Mouse (Mus musculus): ENCODE data around the gene Rpl18a. TPM values are rescaled to one million over a fixed set of nuclear protein-coding genes. Genes with fewer than 3 reads are reported as not detected.

The Rpl18a gene
- polyA plus RNA-seq, 1 experiment from 2014 or later = 4,424 TPM

DNA sequence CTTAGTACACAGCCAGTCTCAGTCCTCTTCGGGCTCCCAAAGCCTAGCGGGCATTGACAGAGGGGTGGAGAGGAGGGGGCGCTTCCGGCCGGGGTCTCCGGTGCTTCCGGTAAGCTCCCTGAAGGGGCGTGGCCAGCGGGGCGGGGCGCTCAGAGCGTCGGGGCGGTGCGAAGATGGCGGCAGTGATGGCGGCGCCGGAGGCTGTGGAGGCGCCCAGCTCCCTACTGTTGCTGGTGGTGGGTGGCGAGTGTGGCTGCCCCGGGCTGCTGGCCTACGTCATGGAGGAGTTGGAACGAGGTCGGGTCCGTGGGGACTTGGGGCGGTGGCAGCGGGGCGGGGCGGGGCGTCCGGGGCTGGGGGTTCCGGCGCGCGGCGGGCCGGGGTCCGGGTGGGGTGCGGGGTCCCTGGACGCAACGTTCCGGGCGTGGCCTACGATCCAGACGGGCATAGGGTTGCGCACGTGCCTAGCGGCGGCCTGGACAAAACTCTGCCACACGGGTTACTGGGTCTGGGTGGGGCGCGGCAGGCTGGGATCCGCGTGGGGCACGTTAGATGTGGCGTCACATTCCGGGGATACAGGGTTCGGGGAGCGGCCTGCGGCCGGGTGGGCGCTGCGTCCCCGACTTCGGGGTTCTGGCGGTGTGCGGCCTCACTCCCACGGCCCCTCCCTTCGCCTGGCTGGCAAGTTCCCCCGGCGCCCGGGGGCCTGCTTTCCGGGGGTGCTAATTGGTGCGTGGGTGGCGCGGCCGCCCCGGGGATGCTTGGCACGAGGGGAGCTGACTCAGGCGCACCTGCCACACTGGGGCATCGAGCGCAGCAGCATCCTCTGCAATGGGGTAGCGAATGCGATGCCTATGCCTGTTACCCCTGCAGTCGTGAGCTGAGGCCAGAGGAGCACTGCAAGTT lies 8.9 kb upstream of the Rpl18a start, which contains the start of gene Map1s:
Gene Map1s, plus strand, starts transcription at position 102 of the 906 bp plus-strand sequence.
- Histone ChIP-seq H3K4me3 (ENCODE audit: low read depth, low read length) (peak within 1 kb of the TSS; percentile 74), H3K4me1 (ENCODE audit: insufficient read depth, low read depth, low read length) (peaks cover 7% of the 10 kb centered on the region), H3K9ac (replicated peaks; ENCODE audit: low read depth) (peak within 1 kb of the TSS; percentile 56), H3K9me3 (ENCODE audit: low read length) (no peaks in the 10 kb centered on the region), H3K27ac (ENCODE audit: low read length) (peak within 1 kb of the TSS; percentile 74), H3K36me3 (ENCODE audit: insufficient read depth, low read length) (no peaks in the 10 kb centered on the region), H3K27me3 (replicated peaks; ENCODE audit: insufficient read depth, low read length) (no peaks in the 10 kb centered on the region), H3K4me2 (replicated peaks; ENCODE audit: low read depth, low read length) (peak within 1 kb of the TSS; percentile 90)
- WGBS = 2% methylated on average over 59 of the region's 86 CpGs
- DNase-seq (ENCODE audit: low spot score) (peak; percentile 80), ATAC-seq (peak; percentile 84)
- TF ChIP-seq EP300 (IDR thresholded peaks at IDR 0.05) (no peak), CTCF (IDR thresholded peaks at IDR 0.05) (no peak)

DNA sequence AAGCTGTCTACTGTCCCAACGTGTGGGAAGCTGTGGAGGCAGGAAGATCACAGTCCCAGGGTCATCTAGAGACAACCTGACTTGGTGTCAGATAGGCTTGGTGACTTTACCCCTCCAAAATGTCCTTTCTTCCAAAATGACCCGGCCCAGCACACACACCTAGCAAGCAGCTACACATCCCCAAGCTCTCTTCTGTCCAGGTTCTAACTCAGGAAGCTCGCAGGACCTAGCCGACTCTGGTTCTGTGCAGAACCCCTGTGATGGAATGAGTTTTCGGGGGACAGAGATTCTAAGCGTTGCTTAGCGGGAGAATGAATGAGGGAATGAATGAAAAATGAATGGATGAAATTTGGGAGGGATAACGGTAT lies 8.2 kb upstream of the Rpl18a start:
- peaks cover 7% of the 10 kb centered on the region for H3K4me1 ChIP-seq (ENCODE audit: insufficient read depth, low read depth, low read length)
- no peak for ATAC-seq
- no peak for DNase-seq (ENCODE audit: low spot score)
- H3K27ac ChIP-seq (ENCODE audit: low read length) = peak overlapping the region; percentile 74
- no peaks in the 10 kb centered on the region for H3K27me3 ChIP-seq (replicated peaks; ENCODE audit: insufficient read depth, low read length)
- peak overlapping the region; percentile 74 for H3K4me3 ChIP-seq (ENCODE audit: low read depth, low read length)
- H3K36me3 ChIP-seq (ENCODE audit: insufficient read depth, low read length) = no peaks in the 10 kb centered on the region
- peak overlapping the region; percentile 90 for H3K4me2 ChIP-seq (replicated peaks; ENCODE audit: low read depth, low read length)
- peak overlapping the region; percentile 56; the same call in 1 of the 2 replicates for H3K9ac ChIP-seq (replicated peaks; ENCODE audit: low read depth)
- no peak for TF ChIP-seq CTCF (IDR thresholded peaks at IDR 0.05)
- TF ChIP-seq EP300 (IDR thresholded peaks at IDR 0.05) = no peak
- 13% methylated on average over 8 of the region's 8 CpGs for WGBS
- H3K9me3 ChIP-seq (ENCODE audit: low read length) = no peaks in the 10 kb centered on the region

DNA sequence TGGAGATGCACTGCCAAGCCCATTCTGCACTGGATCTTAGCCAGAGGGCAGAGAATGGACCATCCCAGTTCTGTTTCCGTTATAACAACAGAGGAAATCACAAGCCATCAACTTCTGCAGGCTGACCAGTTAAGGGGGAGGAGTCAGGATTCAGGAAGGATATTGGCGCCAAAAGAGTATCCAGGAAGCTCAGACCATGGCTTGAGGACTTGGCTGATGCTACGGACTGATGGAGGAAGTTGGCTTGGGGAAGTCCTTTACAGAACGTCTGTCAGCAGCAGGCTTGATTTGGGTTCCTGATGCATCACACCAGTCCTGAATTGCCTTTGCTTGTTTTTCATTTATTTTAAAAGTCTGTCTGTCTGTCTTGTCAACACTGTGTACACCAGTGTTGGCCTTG lies 7.3 kb upstream of the Rpl18a start:
- ATAC-seq = peak; percentile 70
- Histone ChIP-seq H3K4me1 (ENCODE audit: insufficient read depth, low read depth, low read length) (peaks cover 7% of the 10 kb centered on the region), H3K27ac (ENCODE audit: low read length) (0 out of 2 replicates have a peak overlapping the region, but pooled peaks have one; percentile 22), H3K9ac (replicated peaks; ENCODE audit: low read depth) (no peak overlapping the region), H3K27me3 (replicated peaks; ENCODE audit: insufficient read depth, low read length) (no peaks in the 10 kb centered on the region), H3K4me3 (ENCODE audit: low read depth, low read length) (no peak overlapping the region), H3K36me3 (ENCODE audit: insufficient read depth, low read length) (no peaks in the 10 kb centered on the region), H3K4me2 (replicated peaks; ENCODE audit: low read depth, low read length) (no peak overlapping the region), H3K9me3 (ENCODE audit: low read length) (no peaks in the 10 kb centered on the region)
- TF ChIP-seq CTCF (IDR thresholded peaks at IDR 0.05) = no peak
- TF ChIP-seq EP300 (IDR thresholded peaks at IDR 0.05) = peak; percentile 77
- DNase-seq (ENCODE audit: low spot score) = peak; percentile 89
- WGBS = 35% methylated on average over 4 of the region's 4 CpGs

DNA sequence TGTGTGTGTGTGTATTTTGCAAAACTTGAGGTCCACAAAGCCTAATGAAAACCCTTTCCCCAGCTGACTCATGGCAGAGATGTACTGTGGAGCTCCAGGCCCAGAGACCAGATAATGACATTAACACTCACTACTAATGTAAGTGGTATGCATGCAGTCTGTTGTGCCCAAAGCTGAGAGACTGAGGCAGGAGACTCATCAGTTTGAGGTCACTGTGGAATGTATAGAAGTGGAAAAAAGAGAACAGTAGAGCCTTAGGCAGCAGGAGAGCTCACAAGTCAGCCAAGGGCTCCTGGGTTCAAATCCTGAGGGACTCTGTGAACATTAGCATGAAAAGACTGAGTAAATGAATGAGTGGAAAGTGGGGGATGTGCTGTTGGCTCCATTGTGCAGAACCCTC lies 6.4 kb upstream of the Rpl18a start:
- H3K36me3 ChIP-seq (ENCODE audit: insufficient read depth, low read length) = no peaks in the 10 kb centered on the region
- H3K4me1 ChIP-seq (ENCODE audit: insufficient read depth, low read depth, low read length) = peaks cover 7% of the 10 kb centered on the region
- no peak overlapping the region for H3K4me2 ChIP-seq (replicated peaks; ENCODE audit: low read depth, low read length)
- no peak overlapping the region for H3K9ac ChIP-seq (replicated peaks; ENCODE audit: low read depth)
- H3K9me3 ChIP-seq (ENCODE audit: low read length) = no peaks in the 10 kb centered on the region
- no peaks in the 10 kb centered on the region for H3K27me3 ChIP-seq (replicated peaks; ENCODE audit: insufficient read depth, low read length)
- no peak overlapping the region for H3K4me3 ChIP-seq (ENCODE audit: low read depth, low read length)
- no peak for TF ChIP-seq EP300 (IDR thresholded peaks at IDR 0.05)
- no peak for TF ChIP-seq CTCF (IDR thresholded peaks at IDR 0.05)
- H3K27ac ChIP-seq (ENCODE audit: low read length) = no peak overlapping the region
- DNase-seq (ENCODE audit: low spot score) (no peak), ATAC-seq (no peak)

DNA sequence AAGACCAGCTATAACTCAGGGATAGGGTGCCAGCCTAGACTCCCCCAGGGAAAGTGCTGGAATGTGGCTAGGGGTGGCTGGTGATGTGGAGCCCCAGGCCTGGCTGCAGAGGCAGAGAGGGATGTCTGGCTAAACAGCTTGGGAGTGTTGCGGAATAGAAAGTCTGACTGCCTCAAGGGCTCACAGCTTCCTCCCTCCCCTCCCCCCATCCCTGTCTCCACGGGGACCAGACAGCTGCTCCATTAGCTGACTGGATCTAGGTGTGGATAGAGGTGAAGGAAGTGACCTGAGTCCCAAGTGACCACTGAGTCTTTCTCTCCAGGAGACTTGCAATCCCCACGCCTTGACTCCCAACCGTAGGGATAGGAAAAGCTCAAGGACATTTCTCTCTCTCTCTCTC lies 5.9 kb upstream of the Rpl18a start:
- Histone ChIP-seq H3K4me1 (ENCODE audit: insufficient read depth, low read depth, low read length) (peaks cover 7% of the 10 kb centered on the region), H3K9ac (replicated peaks; ENCODE audit: low read depth) (no peak overlapping the region), H3K4me2 (replicated peaks; ENCODE audit: low read depth, low read length) (no peak overlapping the region), H3K27me3 (replicated peaks; ENCODE audit: insufficient read depth, low read length) (no peaks in the 10 kb centered on the region), H3K36me3 (ENCODE audit: insufficient read depth, low read length) (no peaks in the 10 kb centered on the region), H3K9me3 (ENCODE audit: low read length) (no peaks in the 10 kb centered on the region), H3K27ac (ENCODE audit: low read length) (no peak overlapping the region), H3K4me3 (ENCODE audit: low read depth, low read length) (no peak overlapping the region)
- DNase-seq (ENCODE audit: low spot score) (no peak), ATAC-seq (no peak)
- no peak for TF ChIP-seq CTCF (IDR thresholded peaks at IDR 0.05)
- no peak for TF ChIP-seq EP300 (IDR thresholded peaks at IDR 0.05)
- 36% methylated on average over 4 of the region's 4 CpGs for WGBS

DNA sequence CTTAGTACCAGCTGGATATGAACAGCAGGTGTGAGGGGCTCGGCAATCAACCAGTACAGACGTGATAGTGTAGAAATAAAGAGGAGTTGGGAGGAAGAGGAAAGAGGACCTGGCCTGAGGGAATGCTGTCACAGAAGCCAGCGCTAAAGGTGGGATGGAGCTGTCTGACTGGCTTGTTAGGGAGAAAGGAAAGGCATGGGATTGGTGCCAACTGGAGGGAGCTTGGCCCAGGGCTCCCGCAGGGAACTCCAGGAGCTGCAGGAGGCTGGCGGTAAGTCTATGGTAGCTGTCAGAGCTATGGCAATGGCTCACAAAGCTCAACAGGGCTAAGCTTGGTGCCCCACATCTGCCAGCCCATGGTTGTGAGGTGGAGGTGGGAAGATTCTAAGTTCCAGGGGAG lies 5.0 kb upstream of the Rpl18a start:
- H3K4me2 ChIP-seq (replicated peaks; ENCODE audit: low read depth, low read length) = no peak overlapping the region
- no peak for ATAC-seq
- H3K4me3 ChIP-seq (ENCODE audit: low read depth, low read length) = no peak overlapping the region
- no peak overlapping the region for H3K27ac ChIP-seq (ENCODE audit: low read length)
- H3K9me3 ChIP-seq (ENCODE audit: low read length) = no peaks in the 10 kb centered on the region
- 27% methylated on average over 5 of the region's 5 CpGs for WGBS
- DNase-seq (ENCODE audit: low spot score) = no peak
- no peak overlapping the region for H3K9ac ChIP-seq (replicated peaks; ENCODE audit: low read depth)
- peaks cover 7% of the 10 kb centered on the region for H3K4me1 ChIP-seq (ENCODE audit: insufficient read depth, low read depth, low read length)
- H3K36me3 ChIP-seq (ENCODE audit: insufficient read depth, low read length) = no peaks in the 10 kb centered on the region
- TF ChIP-seq EP300 (IDR thresholded peaks at IDR 0.05) (no peak), CTCF (IDR thresholded peaks at IDR 0.05) (no peak)
- H3K27me3 ChIP-seq (replicated peaks; ENCODE audit: insufficient read depth, low read length) = no peaks in the 10 kb centered on the region
